Mouse (Mus musculus): Measurements from ENCODE around the gene Gm37240. TPM values are rescaled to one million over a fixed set of nuclear protein-coding genes. Genes with fewer than 3 reads are reported as not detected.

Gm37240 gene
- polyA plus RNA-seq, 1 experiment from 2014 or later = 5.2 TPM

GRCm38 (mm10) chr3:85364591-85365343 is 522.6 kb downstream of the Gm37240 start:
- DNase-seq (ENCODE audit: low spot score) = no peak

- DNase-seq (ENCODE audit: low spot score) = no peak
These were observed 524.4 kb downstream of the Gm37240 start for GRCm38 (mm10) chr3:85362883-85363282.

- no peak for DNase-seq (ENCODE audit: low spot score)
These were observed 530.9 kb downstream of the Gm37240 start for GRCm38 (mm10) chr3:85356373-85356772.

GRCm38 (mm10) chr3:85348021-85348420 is 539.3 kb downstream of the Gm37240 start:
- DNase-seq (ENCODE audit: low spot score) = no peak

GRCm38 (mm10) chr3:85341103-85341860 is 546.0 kb downstream of the Gm37240 start:
- DNase-seq (ENCODE audit: low spot score) = no peak

GRCm38 (mm10) chr3:85340491-85340890 is 546.8 kb downstream of the Gm37240 start:
- DNase-seq (ENCODE audit: low spot score) = no peak

- no peak for DNase-seq (ENCODE audit: low spot score)
These were observed 547.4 kb downstream of the Gm37240 start for GRCm38 (mm10) chr3:85339926-85340325.

- DNase-seq (ENCODE audit: low spot score) = no peak
These were observed 548.0 kb downstream of the Gm37240 start for GRCm38 (mm10) chr3:85339269-85339820.

- DNase-seq (ENCODE audit: low spot score) = no peak
These were observed 548.6 kb downstream of the Gm37240 start for GRCm38 (mm10) chr3:85338755-85339095.

- DNase-seq (ENCODE audit: low spot score) = no peak
These were observed 549.2 kb downstream of the Gm37240 start for GRCm38 (mm10) chr3:85337881-85338754.

GRCm38 (mm10) chr3:85335517-85335916 is 551.8 kb downstream of the Gm37240 start:
- DNase-seq (ENCODE audit: low spot score) = no peak

- DNase-seq (ENCODE audit: low spot score) = no peak
These were observed 555.0 kb downstream of the Gm37240 start for GRCm38 (mm10) chr3:85332276-85332675.

- no peak for DNase-seq (ENCODE audit: low spot score)
These were observed 569.1 kb downstream of the Gm37240 start for GRCm38 (mm10) chr3:85318256-85318655.

- no peak for DNase-seq (ENCODE audit: low spot score)
These were observed 570.0 kb downstream of the Gm37240 start for GRCm38 (mm10) chr3:85317306-85317705.

- DNase-seq (ENCODE audit: low spot score) = no peak
These were observed 572.4 kb downstream of the Gm37240 start for GRCm38 (mm10) chr3:85314961-85315360.

- no peak for DNase-seq (ENCODE audit: low spot score)
These were observed 573.6 kb downstream of the Gm37240 start for GRCm38 (mm10) chr3:85313646-85314255.

- no peak for DNase-seq (ENCODE audit: low spot score)
These were observed 576.1 kb downstream of the Gm37240 start for GRCm38 (mm10) chr3:85311176-85311575.

GRCm38 (mm10) chr3:85310401-85310989 is 576.8 kb downstream of the Gm37240 start:
- no peak for DNase-seq (ENCODE audit: low spot score)

- DNase-seq (ENCODE audit: low spot score) = no peak
These were observed 578.1 kb downstream of the Gm37240 start for GRCm38 (mm10) chr3:85309168-85309567.

- no peak for DNase-seq (ENCODE audit: low spot score)
These were observed 578.6 kb downstream of the Gm37240 start for GRCm38 (mm10) chr3:85308706-85309105.

GRCm38 (mm10) chr3:85301851-85302250 is 585.5 kb downstream of the Gm37240 start:
- DNase-seq (ENCODE audit: low spot score) = no peak

Data from thymus, postnatal 0 days (tissue).